ENCODE assay signal across 20 mouse cellular contexts in the genomic region with DNA sequence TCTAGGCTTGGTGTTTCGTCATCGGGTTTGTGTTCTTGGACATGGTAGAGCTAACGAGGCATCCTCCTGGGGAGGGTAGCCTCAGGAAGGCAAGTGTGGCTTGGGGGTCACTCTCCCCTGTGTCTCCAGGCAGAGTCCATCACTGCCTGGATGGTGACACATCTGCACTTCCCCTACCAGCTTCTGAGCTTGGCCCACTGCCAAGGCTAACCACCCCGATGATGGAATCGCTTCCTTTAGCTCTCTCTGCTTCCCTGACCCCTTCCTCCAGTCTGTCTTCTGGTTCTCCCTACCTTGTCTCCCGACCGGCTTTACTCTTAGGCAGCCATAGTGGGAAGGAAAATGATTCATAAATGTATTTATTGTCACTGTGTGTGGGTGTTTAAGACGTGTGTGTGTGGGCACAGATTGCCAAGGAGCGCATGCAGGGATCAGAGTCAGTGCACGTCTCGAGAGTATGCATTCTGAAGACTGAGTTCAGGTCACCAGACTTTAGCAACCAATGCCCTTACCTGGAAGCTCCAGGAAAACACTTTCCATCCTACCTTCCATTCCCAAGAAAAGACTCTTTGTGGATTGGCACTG.
A peak's percentile ranks its signal among the peaks of the same experiment; 100 is the strongest.
DNase-seq lines count a peak whose midpoint lies in the region; ATAC-seq lines count a peak whose summit lies in the region.
"Had no signal": no experiment of that assay in that cellular context is flagged by ENCODE, and none has a peak within 500 bp of the region (broad histone marks: within the 10 kb centered on the region; RNA-seq: fewer than 3 reads in every experiment).

No protein-coding gene starts in this region.

- DNase-seq in heart, embryonic 10.5 days (ENCODE audit: low spot score): peak; percentile 78
- DNase-seq in heart, postnatal 36 days: no peak
- DNase-seq in lung, postnatal 10 days: peak; percentile 3
- no peak for DNase-seq in lung, postnatal 4 days
- DNase-seq in NIH3T3 (ENCODE audit: low read depth): peak; percentile 27
- no peak for DNase-seq in ovary, postnatal 36 days (ENCODE audit: low spot score)
- DNase-seq: cerebellum, adult 2 months; gastrocnemius, postnatal 25 days; kidney, adult 2 months; kidney, postnatal 14 days; lung, adult 2 months; thymus, postnatal 25 days had no signal

- H3K4me1 ChIP-seq in heart, embryonic 10.5 days: peaks cover 20% of the 10 kb centered on the region
- H3K4me1 ChIP-seq: embryonic facial prominence, embryonic 15.5 days; forebrain, embryonic 15.5 days; hindbrain, embryonic 15.5 days; limb, embryonic 12.5 days; midbrain, embryonic 10.5 days had no signal

- H3K4me3 ChIP-seq in heart, embryonic 10.5 days: no peak overlapping the region
- H3K4me3 ChIP-seq: embryonic facial prominence, embryonic 15.5 days; forebrain, embryonic 15.5 days; hindbrain, embryonic 15.5 days; limb, embryonic 12.5 days; midbrain, embryonic 10.5 days; neural tube, embryonic 15.5 days had no signal

- no peaks in the 10 kb centered on the region for H3K27me3 ChIP-seq in heart, embryonic 10.5 days (ENCODE audit: insufficient read depth, poor library complexity, severe bottlenecking)
- H3K27me3 ChIP-seq: embryonic facial prominence, embryonic 15.5 days; forebrain, embryonic 15.5 days; hindbrain, embryonic 15.5 days; limb, embryonic 12.5 days; neural tube, embryonic 15.5 days had no signal

- H3K36me3 ChIP-seq in heart, embryonic 10.5 days: peaks cover 5% of the 10 kb centered on the region
- H3K36me3 ChIP-seq: embryonic facial prominence, embryonic 15.5 days; limb, embryonic 12.5 days had no signal

- WGBS in heart, embryonic 10.5 days: 83% methylated on average over 11 of the region's 11 CpGs

- no peak overlapping the region for H3K27ac ChIP-seq in heart, embryonic 10.5 days
- H3K27ac ChIP-seq: embryonic facial prominence, embryonic 15.5 days; forebrain, embryonic 15.5 days; hindbrain, embryonic 15.5 days; limb, embryonic 12.5 days; macrophage; midbrain, embryonic 10.5 days; neural tube, embryonic 15.5 days had no signal

- intact Hi-C loops in heart, postnatal 36 days (cut with DNase I): no loop called here

- H3K9me3 ChIP-seq in heart, embryonic 10.5 days: no peaks in the 10 kb centered on the region
- H3K9me3 ChIP-seq: embryonic facial prominence, embryonic 15.5 days had no signal

- ATAC-seq in megakaryocyte progenitor cell, adult 5-6 weeks (replicated peaks; ENCODE audit: poor library complexity): peak; percentile 82
- ATAC-seq: forebrain, embryonic 15.5 days had no signal

Comparison
In these comparisons a context has a peak if more than half of its experiments do, and no peak if none do; other contexts are left out.
1. DNase-seq: peak in heart, embryonic 10.5 days (single experiment), lung, postnatal 10 days (single experiment) and NIH3T3 (single experiment); none in heart, postnatal 36 days (0 of 2), lung, postnatal 4 days (0 of 2) and ovary, postnatal 36 days (single experiment).